Mouse (Mus musculus): ENCODE data around the gene Fbxl7.

GRCm38 (mm10) chr15:26831141-26831540, 64.2 kb downstream of the Fbxl7 start:
- no peak for TF ChIP-seq POLR2A (IDR thresholded peaks at IDR 0.05; ENCODE audit: extremely low read depth, insufficient read depth, low read length)
- no peak for TF ChIP-seq CTCF (IDR thresholded peaks at IDR 0.05; ENCODE audit: low read depth, low read length)

Measured in liver, adult 2 months (tissue).